ENCODE assay signal across 11 mouse cellular contexts in the genomic region with DNA sequence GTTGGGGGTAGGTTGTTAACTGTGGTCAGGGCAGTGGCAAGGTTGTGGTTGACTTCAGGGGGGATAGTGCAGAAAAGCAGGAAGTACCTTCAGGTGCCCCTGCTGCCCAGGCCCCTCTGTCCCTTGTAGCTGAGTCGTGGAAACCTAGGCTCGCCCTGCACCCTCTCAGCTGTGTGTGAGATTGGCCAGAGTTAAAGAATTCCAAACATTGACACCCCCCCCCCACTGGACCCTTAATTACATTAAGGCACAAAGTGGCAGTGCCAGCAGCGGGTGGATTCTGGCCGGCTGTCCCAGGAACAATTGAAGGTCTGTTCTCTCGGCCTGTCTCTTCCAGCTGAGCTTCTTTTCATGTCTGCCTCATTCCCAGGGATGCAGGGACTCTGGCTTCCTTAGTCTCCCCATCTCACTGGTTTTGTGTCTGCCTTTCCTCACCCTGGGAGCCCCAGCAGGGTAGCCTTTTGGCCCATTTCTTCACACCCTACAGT. TPM values are rescaled to one million over a fixed set of nuclear protein-coding genes. Genes with fewer than 3 reads are reported as not detected.
DNase-seq lines count a peak whose midpoint lies in the region; ATAC-seq lines count a peak whose summit lies in the region.
"Had no signal": no experiment of that assay in that cellular context is flagged by ENCODE, and none has a peak within 500 bp of the region (broad histone marks: within the 10 kb centered on the region; RNA-seq: fewer than 3 reads in every experiment).

No protein-coding gene starts in this region.

- H3K4me2 ChIP-seq in neural tube, embryonic 11.5 days (ENCODE audit: low read depth): no peak overlapping the region
- H3K4me2 ChIP-seq in forebrain, embryonic 13.5 days: peak overlapping the region; percentile 6; the same call in 1 of the 2 replicates
- H3K4me2 ChIP-seq in neural tube, embryonic 15.5 days: no peak overlapping the region

- H3K4me3 ChIP-seq in neural tube, embryonic 11.5 days (ENCODE audit: low read depth, low read length): no peak overlapping the region
- no peak overlapping the region for H3K4me3 ChIP-seq in forebrain, embryonic 13.5 days
- H3K4me3 ChIP-seq in neural tube, embryonic 15.5 days (replicated peaks): no peak overlapping the region

- H3K36me3 ChIP-seq in neural tube, embryonic 11.5 days (ENCODE audit: control insufficient read depth, insufficient read depth, low read length): peaks cover under 1% of the 10 kb centered on the region; the same call in 1 of the 2 replicates
- H3K36me3 ChIP-seq in forebrain, embryonic 13.5 days (ENCODE audit: poor library complexity, severe bottlenecking): peaks cover 5% of the 10 kb centered on the region; the same call in 1 of the 2 replicates
- no peaks in the 10 kb centered on the region for H3K36me3 ChIP-seq in neural tube, embryonic 15.5 days

- 0 out of 2 replicates have a peak, but pooled peaks have one; percentile 50 for ATAC-seq in neural tube, embryonic 11.5 days (ENCODE audit: insufficient read depth, low FRiP score, low TSS enrichment)
- peak; percentile 53; the same call in 1 of the 2 replicates for ATAC-seq in forebrain, embryonic 13.5 days
- ATAC-seq in neural tube, embryonic 15.5 days (ENCODE audit: low FRiP score): peak; percentile 61; the same call in 1 of the 2 replicates
- no peak; the same call in 1 of the 2 replicates for ATAC-seq in frontal cortex, adult (ENCODE audit: low TSS enrichment)
- ATAC-seq: Patski had no signal

- peak; percentile 44 for DNase-seq in neural tube, embryonic 11.5 days (ENCODE audit: low spot score)
- no peak for DNase-seq in neural tube, embryonic 10.5 days (ENCODE audit: extremely low spot score, low spot score)
- DNase-seq in layer of hippocampus, adult 9-11 months: peak; percentile 51
- DNase-seq in cerebellum, postnatal 36 days: no peak
- DNase-seq in right cerebral cortex, postnatal 14 days: no peak
- DNase-seq: kidney, postnatal 10 days; lung, postnatal 10 days had no signal

- peaks cover 15% of the 10 kb centered on the region for H3K4me1 ChIP-seq in neural tube, embryonic 11.5 days (ENCODE audit: control insufficient read depth, insufficient read depth, low read length)
- H3K4me1 ChIP-seq in forebrain, embryonic 13.5 days: peaks cover 52% of the 10 kb centered on the region
- H3K4me1 ChIP-seq in neural tube, embryonic 15.5 days: peaks cover 35% of the 10 kb centered on the region

- H3K9ac ChIP-seq in neural tube, embryonic 11.5 days (ENCODE audit: low read length): no peak overlapping the region
- no peak overlapping the region for H3K9ac ChIP-seq in forebrain, embryonic 13.5 days
- H3K9ac ChIP-seq in neural tube, embryonic 15.5 days (replicated peaks): no peak overlapping the region

- no peaks in the 10 kb centered on the region for H3K27me3 ChIP-seq in neural tube, embryonic 11.5 days (ENCODE audit: control insufficient read depth, insufficient read depth, low read length)
- no peaks in the 10 kb centered on the region for H3K27me3 ChIP-seq in forebrain, embryonic 13.5 days
- H3K27me3 ChIP-seq in neural tube, embryonic 15.5 days (replicated peaks): no peaks in the 10 kb centered on the region
- H3K27me3 ChIP-seq: Patski had no signal

- peak overlapping the region; percentile 67 for H3K27ac ChIP-seq in neural tube, embryonic 11.5 days (ENCODE audit: low read depth, low read length)
- peak overlapping the region; percentile 87 for H3K27ac ChIP-seq in forebrain, embryonic 13.5 days
- H3K27ac ChIP-seq in neural tube, embryonic 15.5 days (replicated peaks): peak overlapping the region; percentile 75

- WGBS in neural tube, embryonic 11.5 days: 21% methylated on average over 5 of the region's 5 CpGs
- 2% methylated on average over 5 of the region's 5 CpGs for WGBS in forebrain, embryonic 13.5 days
- 14% methylated on average over 5 of the region's 5 CpGs for WGBS in neural tube, embryonic 15.5 days

- H3K9me3 ChIP-seq in neural tube, embryonic 11.5 days (ENCODE audit: control insufficient read depth, low read length): no peaks in the 10 kb centered on the region
- no peaks in the 10 kb centered on the region for H3K9me3 ChIP-seq in forebrain, embryonic 13.5 days (replicated peaks)
- no peaks in the 10 kb centered on the region for H3K9me3 ChIP-seq in neural tube, embryonic 15.5 days (replicated peaks)

RNA-seq across cellular contexts. Expression of gene Cuedc1, which starts 28.5 kb away (rescaled TPM):
- 18.2 and 21.3 TPM in 2 replicates for polyA plus RNA-seq in neural tube, embryonic 11.5 days (2014; fragmentation: Nextera tagmentation; extraction: Ambion mirVana)
- 32.8 and 37.4 TPM in 2 replicates for polyA plus RNA-seq in forebrain, embryonic 13.5 days (2015; fragmentation: Nextera tagmentation; extraction: Ambion mirVana)
- polyA plus RNA-seq in neural tube, embryonic 15.5 days (2015; fragmentation: Nextera tagmentation; extraction: Ambion mirVana): 40.6 and 49.0 TPM in 2 replicates

RNA-seq across cellular contexts. Expression of gene Vezf1, which starts 58.3 kb away (rescaled TPM):
- polyA plus RNA-seq in neural tube, embryonic 11.5 days (2014; fragmentation: Nextera tagmentation; extraction: Ambion mirVana): 76.2 and 78.4 TPM in 2 replicates
- polyA plus RNA-seq in forebrain, embryonic 13.5 days (2015; fragmentation: Nextera tagmentation; extraction: Ambion mirVana): 65.6 and 72.7 TPM in 2 replicates
- 35.0 and 39.1 TPM in 2 replicates for polyA plus RNA-seq in neural tube, embryonic 15.5 days (2015; fragmentation: Nextera tagmentation; extraction: Ambion mirVana)

Comparison
In these comparisons a context has a peak if more than half of its experiments do, and no peak if none do; other contexts are left out.
1. DNase-seq: peak in neural tube, embryonic 11.5 days (single experiment) and layer of hippocampus, adult 9-11 months (single experiment); none in neural tube, embryonic 10.5 days (single experiment), cerebellum, postnatal 36 days (0 of 2) and right cerebral cortex, postnatal 14 days (single experiment).
2. Peak in every context shown above with its lines, with median percentiles within 50 percentile points of each other: H3K27ac ChIP-seq.